Mouse (Mus musculus) kidney, postnatal 0 days (tissue): ENCODE results near the gene Doc2b. TPM values are rescaled to one million over a fixed set of nuclear protein-coding genes. Genes with fewer than 3 reads are reported as not detected.

Source experiments
- ATAC-seq: fragments of 200-750 bp; cut with Nextera tagmentation; replicated peaks from 2 replicates; pipeline ENCODE4 v1.8.0; 2017; ENCODE audit warnings: low read depth, moderate number of reproducible peaks, moderate TSS enrichment, moderate library complexity; ENCODE audit not compliant: low FRiP score
- DNase-seq: peaks from one replicate; pipeline ENCODE4 v3.0.0-alpha.2; 2016; ENCODE audit warnings: low spot score
- H3K27ac ChIP-seq: fragments of 300-500 bp; sonication (generic); 2 replicates; pipeline ENCODE4 v1.5.1; 2014; ENCODE audit warnings: mild to moderate bottlenecking
- H3K27me3 ChIP-seq: fragments of 300-500 bp; sonication (generic); 2 replicates; pipeline ENCODE4 v1.6.1; 2014; ENCODE audit warnings: low read length, mixed read lengths; ENCODE audit not compliant: insufficient read depth
- H3K36me3 ChIP-seq: fragments of 300-500 bp; sonication (generic); 2 replicates; pipeline ENCODE4 v1.6.1; 2014; ENCODE audit warnings: low read length, mixed read lengths; ENCODE audit not compliant: insufficient read depth
- H3K4me1 ChIP-seq: fragments of 300-500 bp; sonication (generic); replicated peaks from 2 replicates; pipeline ENCODE4 v1.6.1; 2014; ENCODE audit warnings: antibody characterized with exemption, low read length, mixed read lengths; ENCODE audit not compliant: insufficient read depth
- H3K4me2 ChIP-seq: fragments of 300-500 bp; sonication (generic); 2 replicates; pipeline ENCODE4 v1.6.1; 2014; ENCODE audit warnings: mild to moderate bottlenecking, low read length, moderate library complexity, mixed read lengths
- H3K4me3 ChIP-seq: fragments of 300-500 bp; sonication (generic); replicated peaks from 2 replicates; pipeline ENCODE4 v1.5.1; 2014; ENCODE audit warnings: low read depth, low read length
- H3K9ac ChIP-seq: fragments of 300-500 bp; sonication (generic); 2 replicates; pipeline ENCODE4 v1.6.1; 2014; ENCODE audit warnings: low read depth, low read length
- H3K9me3 ChIP-seq: fragments of 300-500 bp; sonication (generic); replicated peaks from 2 replicates; pipeline ENCODE4 v1.6.1; 2016; ENCODE audit warnings: low read length, inconsistent platforms, mixed read lengths
- CTCF ChIP-seq: IDR thresholded peaks from 2 replicates; pipeline ENCODE4 v1.5.1; 2016; ENCODE audit warnings: antibody characterized with exemption, low read depth, mild to moderate bottlenecking, moderate library complexity
- WGBS: fragments of 180-500 bp; shearing (Covaris S2); extraction: QIAGEN DNeasy Blood & Tissue Kit; methylation state at CpG from one replicate; pipeline ENCODE4 v1.1.7; 2014; 5-methylcytosine and 5-hydroxymethylcytosine counted together
- polyA plus RNA-seq: library from polyadenylated mRNA; unstranded; fragments of >200 nt; fragmentation: Nextera tagmentation; extraction: Ambion mirVana; gene quantifications from 2 replicates; pipeline ENCODE4 v1.2.1, GENCODE M21; 2015

Doc2b gene
- polyA plus RNA-seq, 1 experiment from 2014 or later: 0.41 TPM

- 80% methylated on average over 11 of the region's 11 CpGs for WGBS
- no peak for TF ChIP-seq CTCF
- no peak for ATAC-seq
These were observed 39.9 kb upstream of the Doc2b start for GRCm38 (mm10) chr11:75835587-75836239.

GRCm38 (mm10) chr11:75833081-75833480 is 37.2 kb upstream of the Doc2b start:
- Histone ChIP-seq H3K4me2 (no peak overlapping the region), H3K9ac (no peak overlapping the region), H3K27ac (no peak overlapping the region), H3K4me1 (no peaks in the 10 kb centered on the region), H3K9me3 (no peaks in the 10 kb centered on the region), H3K4me3 (no peak overlapping the region), H3K36me3 (no peaks in the 10 kb centered on the region; the same call in 1 of the 2 replicates), H3K27me3 (no peaks in the 10 kb centered on the region)
- DNase-seq (no peak), ATAC-seq (no peak)
- TF ChIP-seq CTCF: no peak
- 83% methylated on average over 6 of the region's 6 CpGs for WGBS

More at GRCm38 (mm10) chr11:75835587-75836239, 39.9 kb upstream of the Doc2b start:
- no peaks in the 10 kb centered on the region for H3K9me3 ChIP-seq
- DNase-seq: no peak
- H3K27ac ChIP-seq: no peak overlapping the region
- H3K4me3 ChIP-seq: no peak overlapping the region
- H3K9ac ChIP-seq: no peak overlapping the region
- no peak overlapping the region for H3K4me2 ChIP-seq
- H3K36me3 ChIP-seq: no peaks in the 10 kb centered on the region; the same call in 1 of the 2 replicates
- no peaks in the 10 kb centered on the region for H3K4me1 ChIP-seq
- H3K27me3 ChIP-seq: no peaks in the 10 kb centered on the region

- no peak for ATAC-seq
- Histone ChIP-seq H3K9me3 (no peaks in the 10 kb centered on the region), H3K4me2 (no peak overlapping the region), H3K4me3 (no peak overlapping the region), H3K4me1 (no peaks in the 10 kb centered on the region), H3K36me3 (no peaks in the 10 kb centered on the region; the same call in 1 of the 2 replicates), H3K27ac (no peak overlapping the region), H3K9ac (no peak overlapping the region), H3K27me3 (no peaks in the 10 kb centered on the region)
- no peak for DNase-seq
- TF ChIP-seq CTCF: no peak
- WGBS: 86% methylated on average over 3 of the region's 3 CpGs
These were observed 34.5 kb upstream of the Doc2b start for GRCm38 (mm10) chr11:75830386-75830785.

- 66% methylated on average over 8 of the region's 8 CpGs for WGBS
- no peak for ATAC-seq
- no peaks in the 10 kb centered on the region for H3K4me1 ChIP-seq
- no peak overlapping the region for H3K27ac ChIP-seq
- no peak for DNase-seq
- H3K36me3 ChIP-seq: no peaks in the 10 kb centered on the region
- no peaks in the 10 kb centered on the region for H3K27me3 ChIP-seq
- no peaks in the 10 kb centered on the region for H3K9me3 ChIP-seq
- no peak for TF ChIP-seq CTCF
- no peak overlapping the region for H3K9ac ChIP-seq
- H3K4me3 ChIP-seq: no peak overlapping the region
- H3K4me2 ChIP-seq: no peak overlapping the region
These were observed 31.6 kb upstream of the Doc2b start for GRCm38 (mm10) chr11:75827414-75827813.

GRCm38 (mm10) chr11:75823506-75823905 is 27.7 kb upstream of the Doc2b start:
- DNase-seq (no peak), ATAC-seq (no peak)
- 46% methylated on average over 7 of the region's 7 CpGs for WGBS
- no peaks in the 10 kb centered on the region for H3K27me3 ChIP-seq
- no peak for TF ChIP-seq CTCF
- no peak overlapping the region for H3K4me2 ChIP-seq
- H3K9ac ChIP-seq: no peak overlapping the region
- H3K9me3 ChIP-seq: no peaks in the 10 kb centered on the region
- H3K36me3 ChIP-seq: no peaks in the 10 kb centered on the region
- no peaks in the 10 kb centered on the region for H3K4me1 ChIP-seq
- no peak overlapping the region for H3K4me3 ChIP-seq
- H3K27ac ChIP-seq: no peak overlapping the region

GRCm38 (mm10) chr11:75813085-75813484 is 17.2 kb upstream of the Doc2b start:
- no peak for ATAC-seq
- 30% methylated on average over 10 of the region's 10 CpGs for WGBS
- 0 out of 2 replicates have a peak overlapping the region, but pooled peaks have one; percentile 34 for H3K27ac ChIP-seq
- no peaks in the 10 kb centered on the region for H3K27me3 ChIP-seq
- H3K4me2 ChIP-seq: no peak overlapping the region
- no peaks in the 10 kb centered on the region for H3K36me3 ChIP-seq
- no peaks in the 10 kb centered on the region for H3K9me3 ChIP-seq
- no peak for TF ChIP-seq CTCF
- H3K4me3 ChIP-seq: no peak overlapping the region
- peak; percentile 55 for DNase-seq
- no peaks in the 10 kb centered on the region for H3K4me1 ChIP-seq
- no peak overlapping the region for H3K9ac ChIP-seq

- H3K27me3 ChIP-seq: no peaks in the 10 kb centered on the region
- no peak overlapping the region for H3K4me2 ChIP-seq
- no peaks in the 10 kb centered on the region for H3K4me1 ChIP-seq
- no peak overlapping the region for H3K4me3 ChIP-seq
- no peak for ATAC-seq
- peak; percentile 87 for DNase-seq
- no peaks in the 10 kb centered on the region for H3K9me3 ChIP-seq
- no peak overlapping the region for H3K9ac ChIP-seq
- H3K27ac ChIP-seq: peak overlapping the region; percentile 34; the same call in 1 of the 2 replicates
- no peaks in the 10 kb centered on the region for H3K36me3 ChIP-seq
- no peak for TF ChIP-seq CTCF
- 34% methylated on average over 3 of the region's 3 CpGs for WGBS
These were observed 16.1 kb upstream of the Doc2b start for GRCm38 (mm10) chr11:75811900-75812299.
